Mouse (Mus musculus): ENCODE measurements around the gene Mcl1.
"Not testable (repeated sequence)": the region's sequence is repeated elsewhere in the genome, so short reads cannot be mapped to it uniquely, and the experiment has no call there.

Gene Mcl1

DNA sequence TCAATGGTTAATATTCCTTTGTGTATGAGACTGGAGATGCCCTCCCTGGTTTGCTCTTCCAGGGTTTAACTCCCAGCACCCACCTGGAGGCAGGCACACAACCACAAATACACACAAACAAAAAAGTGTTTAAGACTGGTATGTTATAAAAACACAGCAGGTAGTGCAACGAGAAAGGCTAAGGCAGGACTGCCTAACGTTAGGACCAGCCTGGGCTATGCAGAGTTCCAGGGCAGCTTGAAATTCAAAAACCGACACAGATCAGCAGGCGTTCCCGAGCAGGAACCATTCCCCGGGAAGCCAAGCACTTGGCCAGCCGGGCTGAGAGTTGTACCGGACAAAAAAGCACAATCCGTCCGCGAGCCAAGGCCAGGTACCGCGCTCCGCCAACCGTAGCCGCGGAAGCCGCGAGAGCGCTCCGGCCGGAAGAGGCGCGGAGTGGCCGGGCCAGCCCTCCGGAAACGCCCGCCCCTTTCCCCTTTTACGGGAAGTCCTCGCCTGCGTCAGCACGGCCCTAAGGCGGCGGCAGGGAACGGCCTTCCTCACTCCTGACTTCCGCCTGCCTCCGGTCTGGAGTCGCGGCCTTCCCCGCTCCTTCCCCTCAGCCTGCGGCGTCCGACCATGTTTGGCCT is at the start of gene Mcl1:
Gene Mcl1, plus strand, starts transcription at position 553 of the 632 bp plus-strand sequence.
- DNase-seq (ENCODE audit: low spot score in 2 of 2), result peak; percentile 84 to 89

GRCm38 (mm10) chr3:95609195-95609594 is 49.4 kb upstream of the Mcl1 start:
- no peak for DNase-seq (ENCODE audit: low spot score in 2 of 2)

GRCm38 (mm10) chr3:95613996-95614395 is 44.6 kb upstream of the Mcl1 start:
- no peak for DNase-seq (ENCODE audit: low spot score in 2 of 2)

GRCm38 (mm10) chr3:95618511-95618910 is 40.1 kb upstream of the Mcl1 start:
- DNase-seq (ENCODE audit: low spot score in 2 of 2), result no peak

DNA sequence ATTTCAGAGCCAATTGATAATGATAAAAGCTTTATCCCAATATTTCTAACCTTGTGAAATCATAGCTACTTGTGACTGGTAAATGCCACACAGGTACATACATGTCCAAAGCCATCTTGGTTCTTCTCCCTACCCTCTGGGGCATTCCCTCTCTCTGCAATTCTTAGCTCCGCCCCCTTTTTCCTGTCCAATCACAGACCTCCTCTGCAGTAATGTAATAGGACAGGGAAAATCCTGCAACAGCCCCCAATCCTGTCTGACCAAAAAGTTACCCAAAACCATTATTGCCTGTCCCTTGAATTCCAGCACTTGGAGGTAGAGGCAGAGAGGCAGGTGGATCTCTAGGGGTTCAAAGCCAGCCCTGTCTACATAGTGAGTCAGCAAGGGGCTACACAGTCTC is 37.3 kb upstream of the Mcl1 start:
- no peak for DNase-seq (ENCODE audit: low spot score in 2 of 2)

GRCm38 (mm10) chr3:95622421-95622820 is 36.2 kb upstream of the Mcl1 start:
- DNase-seq (ENCODE audit: low spot score in 2 of 2), result not testable (repeated sequence)

DNA sequence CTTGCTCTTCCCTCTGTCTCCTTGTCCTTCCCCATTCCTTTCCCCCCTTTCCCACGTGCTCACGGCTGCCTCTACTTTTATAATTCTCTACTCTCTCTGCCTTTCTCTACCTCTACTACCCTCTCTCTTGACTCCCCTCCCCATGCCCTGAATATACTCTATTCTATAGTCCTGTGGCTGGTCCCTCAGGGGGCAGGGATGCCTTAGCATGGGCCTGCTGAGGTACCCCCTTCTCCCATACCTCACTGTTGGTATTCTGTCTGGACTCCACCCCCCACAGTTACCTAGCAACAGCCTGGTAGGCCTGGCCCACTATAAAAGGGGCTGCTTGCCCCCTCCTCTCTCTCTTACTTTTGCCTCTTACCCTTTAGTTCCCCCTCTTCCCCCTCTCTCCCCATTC is 35.0 kb upstream of the Mcl1 start:
- DNase-seq (ENCODE audit: low spot score in 2 of 2), result no peak

- not testable (repeated sequence) for DNase-seq (ENCODE audit: low spot score in 2 of 2)
These were observed 34.5 kb upstream of the Mcl1 start for GRCm38 (mm10) chr3:95623991-95624515.

DNA sequence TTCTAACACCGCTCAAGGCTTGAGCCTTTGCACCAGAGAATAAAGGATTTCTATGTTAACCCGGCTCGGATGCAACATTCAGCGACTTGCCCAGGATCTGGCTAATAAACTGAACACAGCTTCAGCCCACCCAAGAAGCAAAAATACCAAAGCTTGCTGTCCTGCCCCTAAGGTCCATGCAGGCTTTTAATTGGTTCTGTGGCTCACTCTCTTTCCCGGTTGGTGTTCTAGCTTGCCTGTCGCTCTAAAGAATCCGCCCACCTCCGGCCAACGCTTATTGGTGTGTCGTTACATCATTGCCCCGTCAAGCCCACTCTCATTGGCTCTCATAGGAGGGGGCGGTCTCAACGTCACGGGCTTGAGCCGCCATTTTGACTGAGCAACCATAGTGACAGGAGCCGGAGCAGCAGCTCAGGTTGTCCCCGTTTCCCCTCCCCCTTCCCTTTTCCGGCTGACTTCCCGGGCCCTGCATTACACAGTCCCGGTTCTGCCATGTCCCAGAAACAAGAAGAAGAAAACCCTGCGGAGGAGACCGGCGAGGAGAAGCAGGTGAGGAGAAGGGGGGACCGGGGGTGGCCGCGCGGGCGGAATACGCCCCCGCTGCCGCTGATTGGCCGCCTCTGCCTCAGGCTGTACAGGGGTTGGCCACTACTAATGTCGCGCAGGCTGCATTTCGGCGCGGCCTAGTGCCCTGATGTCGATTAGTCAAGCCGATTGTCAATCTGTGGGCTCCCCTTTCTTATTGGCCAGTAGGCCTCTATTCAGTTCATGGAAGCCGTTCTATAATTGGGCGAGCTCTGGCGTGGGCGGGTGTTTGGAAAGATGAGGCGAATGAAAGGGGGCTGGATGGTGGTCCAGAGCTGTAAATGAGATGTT is 33.7 kb upstream of the Mcl1 start, which contains the start of gene Ensa:
Gene Ensa, plus strand, starts transcription at position 366 of the 876 bp plus-strand sequence.
- peak; percentile 94 to 95 for DNase-seq (ENCODE audit: low spot score in 2 of 2)

- peak; percentile 36 to 45 for DNase-seq (ENCODE audit: low spot score in 2 of 2)
These were observed 30.8 kb upstream of the Mcl1 start for GRCm38 (mm10) chr3:95627763-95628162.

GRCm38 (mm10) chr3:95629755-95630154 is 28.8 kb upstream of the Mcl1 start:
- peak; percentile 30 to 52 for DNase-seq (ENCODE audit: low spot score in 2 of 2)

DNA sequence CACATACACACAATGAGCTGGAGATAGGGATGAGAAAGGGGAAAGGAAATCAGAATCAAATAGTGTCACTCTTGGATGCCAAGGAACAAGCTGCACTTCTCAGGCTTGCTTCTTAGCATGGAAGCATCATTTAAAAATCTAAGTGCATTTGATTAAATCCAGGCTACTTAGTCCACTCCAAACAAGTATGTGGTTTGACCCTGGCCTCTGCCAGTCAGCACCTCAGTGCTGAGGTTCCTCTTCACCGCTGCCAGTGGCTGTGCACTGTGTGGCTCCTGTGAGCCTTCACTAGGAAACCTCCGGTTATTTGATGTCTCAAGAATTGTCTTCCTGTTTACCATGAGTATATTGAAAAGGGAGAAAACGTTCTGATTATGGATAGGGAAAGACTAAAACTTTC is 27.7 kb upstream of the Mcl1 start:
- DNase-seq (ENCODE audit: low spot score in 2 of 2), result no peak

DNA sequence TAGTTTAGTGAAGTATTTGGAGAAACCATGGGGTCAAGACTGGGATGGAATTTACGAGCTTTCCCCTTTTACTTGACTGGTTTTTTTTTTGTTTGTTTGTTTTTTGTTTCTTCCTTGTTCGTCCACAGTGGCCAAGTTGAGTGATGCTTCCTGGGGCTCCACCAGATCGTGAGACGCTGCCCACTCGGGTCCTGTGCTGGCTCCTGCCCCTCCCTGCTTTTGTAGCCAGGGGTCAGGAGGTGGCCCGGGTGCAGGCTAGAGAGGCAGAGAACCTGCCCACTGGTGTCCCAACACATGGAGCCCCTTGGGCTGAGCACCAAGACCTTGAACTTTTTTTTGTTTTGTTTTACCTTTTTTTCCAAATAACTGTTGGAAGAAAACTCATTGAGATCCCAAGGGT is 27.3 kb upstream of the Mcl1 start:
- DNase-seq (ENCODE audit: low spot score in 2 of 2), result no peak

GRCm38 (mm10) chr3:95632648-95633588 is 25.7 kb upstream of the Mcl1 start:
- no peak for DNase-seq (ENCODE audit: low spot score in 2 of 2)

DNA sequence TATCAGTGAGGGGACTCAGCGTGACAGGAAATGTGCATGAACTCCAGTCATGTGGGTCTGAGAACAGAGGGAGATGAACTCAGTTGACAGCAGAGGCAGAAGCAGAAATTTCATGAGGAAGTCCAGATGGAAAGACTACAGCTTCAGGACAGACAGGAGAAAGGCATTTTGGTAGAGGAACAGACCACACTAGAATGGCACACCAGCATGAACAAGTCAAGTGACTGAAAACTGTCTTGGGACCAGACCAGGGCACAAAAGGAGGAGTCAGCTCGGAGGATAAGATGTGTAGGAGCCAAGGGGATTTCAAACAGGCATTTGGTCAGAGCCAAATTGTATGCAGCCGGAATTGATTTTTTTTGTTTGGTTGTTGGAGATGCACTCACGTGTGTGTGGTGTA is 23.0 kb upstream of the Mcl1 start:
- no peak for DNase-seq (ENCODE audit: low spot score in 2 of 2)

- DNase-seq (ENCODE audit: low spot score in 2 of 2), result no peak
These were observed 22.5 kb upstream of the Mcl1 start for GRCm38 (mm10) chr3:95636072-95636471.

- DNase-seq (ENCODE audit: low spot score in 2 of 2), result no peak
These were observed 18.9 kb upstream of the Mcl1 start for GRCm38 (mm10) chr3:95639694-95640093.

DNA sequence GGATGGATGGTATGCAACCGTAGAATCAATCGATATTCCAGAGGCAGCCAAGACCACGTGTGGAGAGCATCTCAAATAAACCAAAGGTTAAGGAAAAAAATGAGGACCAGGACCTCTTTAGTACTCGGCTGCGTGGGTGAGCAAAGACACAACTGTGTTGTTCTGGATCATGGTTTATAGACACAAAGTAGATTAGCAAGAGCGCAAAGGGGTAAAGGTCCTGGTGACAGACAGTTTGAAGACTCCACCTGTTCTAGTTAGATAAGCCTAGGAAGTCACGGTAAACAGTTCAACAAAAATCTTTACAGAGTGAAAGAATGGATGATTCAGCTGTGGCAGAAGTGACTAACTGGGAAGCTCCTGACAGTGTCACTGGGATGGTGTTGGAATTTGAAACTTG is 15.5 kb upstream of the Mcl1 start:
- no peak for DNase-seq (ENCODE audit: low spot score in 2 of 2)

DNA sequence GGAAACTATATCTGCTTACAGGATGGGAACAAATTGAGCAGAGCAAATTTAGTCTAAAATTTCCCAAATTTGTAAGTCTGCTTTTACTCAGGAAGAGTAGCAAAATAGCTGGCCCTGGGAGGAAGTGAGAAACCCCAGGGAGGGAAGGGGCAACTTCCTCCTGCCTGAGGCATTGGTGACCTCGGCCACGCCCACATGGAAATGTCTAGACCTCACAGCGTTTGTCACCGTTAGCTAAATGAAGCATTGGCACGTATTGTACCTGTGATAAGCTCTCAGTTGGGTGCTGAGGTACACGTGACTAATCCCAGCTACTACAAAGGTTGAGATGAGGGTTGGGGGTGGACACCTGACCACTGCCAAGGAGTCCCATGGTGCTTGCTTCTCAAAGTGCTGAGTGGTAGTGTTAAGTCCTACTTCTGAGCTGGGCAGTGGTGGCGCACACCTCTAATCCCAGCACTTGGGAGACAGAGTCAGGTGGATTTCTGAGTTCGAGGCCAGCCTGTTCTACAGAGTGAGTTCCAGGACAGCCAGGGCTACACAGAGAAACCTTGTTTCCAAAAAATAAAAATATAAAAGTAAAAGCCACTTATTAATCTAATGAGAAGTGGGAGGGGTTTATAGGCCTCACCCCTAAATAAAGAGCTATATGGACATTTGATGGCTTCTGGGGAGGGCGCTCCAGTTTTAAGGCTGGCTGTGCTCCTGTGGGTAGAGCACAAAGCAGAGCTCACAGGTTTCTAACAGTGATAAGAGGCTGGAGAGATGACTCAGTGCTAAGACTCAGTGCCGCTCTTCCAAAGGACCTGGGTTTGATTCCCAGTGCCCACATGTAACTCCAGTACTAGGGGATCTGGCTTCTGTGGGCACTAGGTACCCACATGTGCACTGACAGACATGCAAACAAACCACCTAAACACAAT is 13.0 kb upstream of the Mcl1 start:
- no peak for DNase-seq (ENCODE audit: low spot score in 2 of 2)

GRCm38 (mm10) chr3:95648016-95648415 is 10.6 kb upstream of the Mcl1 start:
- no peak for DNase-seq (ENCODE audit: low spot score in 2 of 2)

Data from frontal cortex, postnatal 25 days (tissue).